Mouse (Mus musculus): ENCODE data around the gene Ambn.
"Not testable (repeated sequence)": the region's sequence is repeated elsewhere in the genome, so short reads cannot be mapped to it uniquely, and the experiment has no call there.

The Ambn gene

DNA sequence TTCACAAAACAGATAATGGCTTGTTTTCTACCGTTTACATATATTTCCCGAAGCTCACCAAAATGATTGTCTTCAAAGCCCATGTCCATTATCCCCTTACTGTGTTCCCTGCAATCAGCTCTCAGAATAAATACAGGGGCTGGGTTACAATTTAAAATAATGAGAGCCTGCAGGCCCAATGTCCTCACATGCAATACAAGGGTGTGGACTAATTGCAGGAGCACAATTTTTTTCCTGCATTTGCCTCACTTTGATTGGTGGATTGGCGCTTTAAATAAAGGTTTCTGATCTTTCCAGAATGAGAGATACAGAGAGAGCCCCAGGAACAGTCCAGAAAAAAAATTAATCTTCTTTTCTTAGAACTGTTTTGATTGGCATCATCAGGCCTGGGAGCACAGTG, at the start of gene Ambn:
Gene Ambn (plus strand): TSS at position 301 of the 400 bp plus-strand sequence.
- no peak for DNase-seq (ENCODE audit: extremely low read depth, low read depth)

GRCm38 (mm10) chr5:88420319-88421065, 35.3 kb upstream of the Ambn start:
- no peak for DNase-seq (ENCODE audit: extremely low read depth, low read depth)

DNA sequence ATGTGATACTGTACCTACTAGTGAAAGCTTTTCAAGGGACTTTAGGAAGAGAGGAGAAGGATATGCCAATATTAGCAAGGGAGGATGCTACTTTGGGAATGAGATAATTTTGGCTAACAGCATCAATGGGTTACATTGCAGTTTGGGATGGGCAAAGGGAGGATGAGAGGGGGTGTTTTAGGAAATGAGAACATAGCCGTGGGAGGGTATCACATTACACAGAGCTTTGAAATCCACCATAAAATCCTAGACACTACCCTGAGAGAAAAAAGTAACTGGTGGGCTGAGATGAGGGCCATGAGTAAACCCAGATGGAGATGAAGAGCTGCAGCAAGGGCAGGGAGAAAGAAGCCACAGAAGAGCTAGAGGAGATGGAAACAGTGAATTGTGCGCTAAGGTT, 30.9 kb upstream of the Ambn start:
- DNase-seq (ENCODE audit: extremely low read depth, low read depth) = not testable (repeated sequence)

DNA sequence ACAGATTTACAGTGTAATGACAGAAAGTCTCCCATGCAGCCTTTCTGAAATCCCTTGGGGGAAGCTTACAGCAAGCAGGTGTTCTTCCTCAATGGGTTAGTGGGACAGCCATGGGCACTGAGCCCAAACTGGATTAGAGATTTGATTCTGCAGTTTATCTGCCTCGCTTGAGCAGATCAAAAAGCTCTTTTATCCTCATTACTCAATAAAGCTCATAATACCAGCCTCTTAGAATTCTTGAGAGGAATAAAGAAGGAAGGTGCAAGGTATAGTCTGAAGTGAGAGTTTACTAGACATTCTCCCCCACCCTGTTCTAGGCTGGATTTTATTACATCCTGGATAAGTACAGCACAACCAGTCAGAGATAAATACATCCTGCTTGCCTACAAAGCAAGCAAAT, 29.0 kb upstream of the Ambn start:
- DNase-seq (ENCODE audit: extremely low read depth, low read depth) = no peak

GRCm38 (mm10) chr5:88467471-88467870, 11.7 kb downstream of the Ambn start:
- DNase-seq (ENCODE audit: extremely low read depth, low read depth) = no peak

DNA sequence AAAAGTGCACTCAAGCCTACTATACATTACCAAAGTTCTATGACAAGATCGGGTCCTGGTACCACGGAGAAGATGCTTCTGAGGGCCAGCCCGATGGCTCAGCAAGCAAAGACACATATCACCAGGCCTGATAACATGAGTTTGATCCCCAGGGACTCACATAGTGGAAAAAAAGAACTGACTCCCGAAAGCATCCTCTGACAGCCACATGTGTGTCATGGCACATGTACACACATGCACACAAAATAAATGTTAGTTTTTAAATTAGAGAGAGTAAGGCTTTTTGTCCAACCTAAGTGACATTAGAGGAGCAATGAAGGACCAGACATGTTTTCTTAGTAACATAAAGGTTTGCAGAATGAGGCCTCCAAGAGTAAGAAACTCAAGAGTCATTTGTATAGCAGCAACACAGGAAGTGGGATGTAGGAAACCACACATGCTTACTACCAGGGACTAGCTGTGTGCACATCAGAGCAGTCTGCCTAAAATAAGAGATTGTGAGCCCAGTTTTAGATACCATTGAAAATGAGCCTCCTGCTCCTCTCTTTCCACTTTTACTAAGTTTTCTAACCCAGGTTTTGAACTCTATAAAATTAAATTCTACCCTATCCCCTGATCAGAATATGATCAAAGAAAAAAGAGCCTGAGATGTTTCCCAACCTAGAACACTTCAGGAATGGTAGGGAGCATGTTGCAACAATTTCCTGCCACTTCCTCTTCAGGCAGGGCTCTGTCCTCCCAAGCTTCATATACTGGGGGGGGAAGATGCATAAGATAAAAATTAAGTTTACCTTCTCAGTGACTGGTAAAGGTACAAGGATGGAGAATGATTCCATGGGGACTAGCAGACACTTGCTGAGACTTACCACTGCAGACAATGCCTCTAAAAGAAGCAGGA, 13.3 kb downstream of the Ambn start:
- DNase-seq (ENCODE audit: extremely low read depth, low read depth) = no peak

DNA sequence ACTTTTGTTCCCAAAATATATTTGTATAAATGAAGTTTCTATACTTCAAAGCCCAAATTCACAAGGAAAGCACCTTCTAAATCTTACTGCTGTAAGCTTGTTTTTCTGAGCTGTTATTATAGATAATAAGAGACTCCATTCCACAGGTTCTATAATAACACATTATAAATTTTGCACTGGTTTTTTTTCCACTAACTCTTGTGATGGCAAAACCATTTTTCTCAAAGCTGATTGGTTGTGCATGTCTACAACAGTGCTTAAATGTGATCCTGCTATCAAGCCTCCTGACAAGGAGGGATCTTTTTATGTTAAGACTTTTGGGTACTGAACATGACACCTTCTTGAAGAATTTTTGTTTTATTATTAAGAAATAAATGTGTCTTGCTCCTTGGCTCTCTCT, 31.9 kb downstream of the Ambn start, which contains the start of gene Enam:
Gene Enam (plus strand): TSS at position 301 of the 400 bp plus-strand sequence.
- DNase-seq (ENCODE audit: extremely low read depth, low read depth) = no peak

DNA sequence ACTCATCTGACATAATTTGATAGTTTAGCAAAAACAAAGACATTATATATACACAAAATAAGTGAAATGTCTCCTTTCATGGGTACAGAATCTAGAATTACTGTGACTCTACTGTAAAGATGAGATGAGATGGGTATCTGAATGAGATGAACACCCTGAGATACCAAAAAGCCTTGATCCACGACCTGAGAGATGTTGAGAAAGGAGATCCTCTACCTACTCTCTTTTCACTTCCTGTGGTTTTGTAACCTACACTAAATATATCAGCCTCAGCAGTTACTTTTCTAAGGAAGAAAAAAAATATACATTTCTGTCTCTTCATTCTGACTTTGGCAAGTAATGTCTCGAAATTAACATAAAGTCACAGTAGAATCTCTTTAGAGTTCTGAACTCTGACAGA, 33.2 kb downstream of the Ambn start:
- no peak for DNase-seq (ENCODE audit: extremely low read depth, low read depth)

DNA sequence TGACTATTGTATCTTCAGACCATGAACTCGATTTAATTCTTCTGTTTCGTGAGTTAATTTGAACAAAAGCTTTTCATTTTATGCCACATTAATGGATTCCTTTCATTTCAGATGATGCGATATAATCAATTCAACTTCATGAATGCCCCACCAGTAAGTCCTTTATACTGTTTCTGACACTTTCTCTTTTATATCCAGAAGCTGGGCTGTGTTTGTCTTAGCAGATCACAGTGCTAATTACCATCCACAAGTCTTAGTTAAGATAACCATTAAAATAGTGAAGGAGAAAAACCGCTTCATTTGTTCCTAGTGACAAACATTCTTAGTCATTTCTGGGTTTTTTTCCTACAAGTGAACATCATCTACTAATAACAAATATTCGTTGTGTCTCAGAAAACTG, 35.3 kb downstream of the Ambn start:
- no peak for DNase-seq (ENCODE audit: extremely low read depth, low read depth)

- no peak for DNase-seq (ENCODE audit: extremely low read depth, low read depth)
Observed at GRCm38 (mm10) chr5:88499781-88500180, 44.0 kb downstream of the Ambn start.

GRCm38 (mm10) chr5:88508555-88508954, 52.8 kb downstream of the Ambn start:
- no peak for DNase-seq (ENCODE audit: extremely low read depth, low read depth)

- no peak for DNase-seq (ENCODE audit: extremely low read depth, low read depth)
Observed at GRCm38 (mm10) chr5:88508990-88509389, 53.2 kb downstream of the Ambn start.

Data from MEL-GATA-1-ER (cell line).